Mouse (Mus musculus): Measurements from ENCODE around the gene Fmn2.
A peak's percentile ranks its signal among the peaks of the same experiment; 100 is the strongest.

Gene Fmn2

DNA sequence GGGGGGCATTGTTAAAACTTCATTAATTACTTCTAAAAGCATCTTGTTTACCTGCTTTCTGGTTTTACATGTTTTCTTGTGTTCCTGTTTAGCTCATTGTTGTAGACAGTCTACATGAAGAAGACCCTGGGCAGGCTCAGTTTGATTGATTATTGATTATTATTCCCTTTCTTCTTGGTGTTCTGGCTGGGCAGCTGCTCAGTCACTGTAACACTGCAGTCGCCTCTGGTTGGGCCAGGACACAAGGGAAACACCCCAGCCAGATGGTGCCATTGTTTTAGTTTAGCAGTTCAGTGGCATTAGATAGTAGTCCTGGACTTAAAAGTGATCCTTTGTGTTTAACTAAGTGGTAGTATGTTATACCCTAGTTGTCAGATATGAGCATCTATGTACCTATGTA is 167.5 kb downstream of the Fmn2 start:
- no peak for DNase-seq

DNA sequence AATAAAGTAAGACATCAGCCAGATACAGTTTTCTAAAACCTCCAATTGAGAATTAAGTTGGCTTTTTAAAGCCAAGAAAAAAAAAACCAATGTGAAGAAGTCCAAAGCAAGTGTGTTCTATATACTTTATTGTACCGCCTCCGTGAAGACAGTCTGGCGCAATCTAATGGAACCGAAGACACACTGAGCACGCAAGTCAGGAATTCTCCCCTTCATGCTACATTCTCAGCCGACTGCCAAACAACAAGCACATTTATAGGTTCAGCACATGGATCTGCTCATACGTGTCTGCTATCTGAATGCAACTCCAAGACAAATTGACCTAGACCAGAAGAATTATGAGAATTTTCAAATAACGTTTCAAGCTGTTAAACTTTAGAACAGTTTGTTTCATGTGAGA is 169.2 kb downstream of the Fmn2 start:
- DNase-seq: no peak

DNA sequence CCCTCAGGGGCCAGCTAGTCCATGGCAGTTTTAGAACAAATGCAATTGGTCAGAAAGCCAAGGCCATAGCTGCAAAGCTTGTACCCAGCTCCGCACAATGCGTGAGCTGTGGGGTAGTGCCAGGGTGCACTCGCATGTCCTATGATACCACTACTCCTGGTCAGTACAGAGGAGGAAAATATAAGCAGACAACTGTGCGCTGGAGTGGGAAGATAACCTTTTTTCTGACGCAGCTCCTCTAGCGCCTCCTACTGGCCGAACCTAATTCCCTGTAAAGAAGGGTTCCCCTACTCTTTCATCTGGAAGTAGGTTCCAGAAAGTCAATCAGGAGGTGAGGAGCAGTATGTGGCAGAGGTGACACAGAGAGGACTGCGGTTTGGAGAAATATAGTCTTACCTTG is 173.0 kb downstream of the Fmn2 start:
- no peak for DNase-seq

DNA sequence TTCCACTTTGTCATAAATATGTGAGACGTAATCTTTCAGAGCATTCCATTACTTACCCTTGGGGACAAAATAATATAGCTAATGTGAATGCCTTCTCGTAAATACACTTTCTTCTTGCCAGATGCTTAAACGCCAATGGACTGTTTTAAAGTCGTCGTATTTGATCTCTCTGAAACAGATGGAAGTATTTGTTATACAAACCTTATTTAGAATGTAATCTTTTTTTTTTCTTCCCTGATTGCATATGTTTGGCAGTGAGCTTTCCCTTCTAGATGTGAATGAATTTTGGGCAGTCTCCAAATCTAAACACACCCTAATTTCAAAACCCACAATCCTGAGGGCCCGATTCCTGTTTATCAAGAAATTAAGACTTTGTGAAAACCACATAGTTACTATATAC is 173.7 kb downstream of the Fmn2 start:
- DNase-seq: no peak

DNA sequence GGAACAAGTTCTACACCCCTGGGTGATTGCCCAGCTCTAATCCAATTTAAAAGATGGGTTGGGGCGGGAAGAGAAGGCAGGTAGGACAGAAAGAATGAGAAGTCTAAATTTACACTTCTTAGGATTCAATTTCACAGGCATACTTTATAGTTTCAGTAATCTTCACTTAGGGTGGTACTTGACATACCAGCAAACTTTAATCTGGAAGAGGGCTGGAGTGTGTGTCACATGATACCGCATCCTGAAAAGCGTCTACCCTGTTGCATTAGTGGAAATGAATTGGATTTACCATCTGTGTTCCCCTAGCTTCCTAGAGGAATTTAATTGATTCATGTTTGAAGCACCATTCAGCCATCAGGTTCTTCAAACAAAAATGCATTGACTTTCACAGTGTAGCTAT is 174.6 kb downstream of the Fmn2 start:
- DNase-seq: no peak

DNA sequence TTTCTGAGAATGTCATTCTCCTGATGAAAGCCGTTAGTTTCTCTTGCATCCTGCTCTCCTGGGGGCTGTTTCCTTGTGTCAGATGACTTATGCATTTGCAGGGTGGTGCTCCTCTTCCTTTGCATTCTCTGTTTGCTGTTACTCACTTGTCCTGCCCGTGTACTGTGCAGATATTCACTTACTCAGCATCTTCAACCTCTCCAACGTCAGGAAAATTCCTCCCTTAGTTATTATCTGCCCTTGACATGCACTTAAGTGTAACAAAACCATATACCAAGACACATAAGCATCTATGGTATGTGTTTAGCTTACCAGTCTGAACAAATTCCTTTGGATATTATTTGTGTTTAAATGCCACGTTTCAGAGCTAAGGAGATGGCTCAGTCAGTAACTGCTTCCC is 175.6 kb downstream of the Fmn2 start:
- no peak for DNase-seq

DNA sequence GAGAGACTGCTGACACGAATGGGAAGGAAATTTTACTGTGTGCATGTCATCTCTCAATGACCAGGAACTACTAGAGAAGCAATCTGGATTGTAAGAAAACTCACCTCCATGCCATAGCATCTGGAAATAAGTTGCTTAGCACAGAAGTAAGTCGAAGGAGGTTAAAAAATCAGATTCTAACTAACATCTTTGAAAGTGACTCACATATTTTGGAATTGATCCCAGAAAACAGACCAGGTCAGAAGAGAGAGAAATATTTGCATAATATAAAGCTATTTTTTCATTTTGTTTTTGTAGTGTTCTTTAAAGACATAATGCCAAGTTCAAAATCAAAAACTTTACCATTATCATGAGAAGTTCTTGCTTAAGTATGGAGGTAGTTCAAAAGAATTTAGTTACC is 187.7 kb downstream of the Fmn2 start:
- no peak for DNase-seq

DNA sequence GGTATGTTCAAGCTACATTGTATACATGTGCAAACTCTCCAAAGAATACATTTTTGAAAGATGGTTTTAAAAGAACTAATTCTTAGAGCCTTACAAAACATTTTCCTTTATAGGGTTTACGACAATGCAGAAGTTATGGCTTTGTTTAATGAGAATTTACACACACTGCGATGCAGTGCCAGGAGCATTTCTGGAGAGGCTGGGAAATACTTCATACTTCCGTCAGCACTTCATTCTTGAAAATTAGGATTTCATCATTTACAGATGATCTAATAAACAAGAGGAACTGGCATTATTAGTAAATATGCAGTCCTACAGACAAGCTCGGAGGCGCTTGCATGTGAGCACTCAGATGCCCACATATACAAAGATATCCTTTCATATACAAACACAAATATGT is 199.2 kb downstream of the Fmn2 start:
- no peak for DNase-seq

DNA sequence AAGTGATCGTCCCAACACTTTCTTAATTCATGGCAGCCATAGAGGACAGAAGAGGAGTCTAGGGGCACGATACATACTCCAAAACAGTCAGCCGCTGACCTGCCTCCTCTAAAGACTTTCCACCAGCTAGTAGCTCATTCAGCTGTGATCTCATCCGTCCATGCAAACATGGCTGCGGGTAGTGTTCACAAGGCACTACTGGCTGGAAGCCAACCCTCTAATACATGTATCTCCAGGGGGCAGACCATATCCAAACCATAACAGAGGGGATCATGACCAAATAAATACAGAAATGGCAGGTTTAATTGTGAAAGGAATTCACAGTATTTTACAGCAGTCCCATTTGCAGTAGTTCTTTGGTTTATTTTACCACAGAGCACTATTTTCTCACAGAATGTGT is 200.2 kb downstream of the Fmn2 start:
- no peak for DNase-seq

DNA sequence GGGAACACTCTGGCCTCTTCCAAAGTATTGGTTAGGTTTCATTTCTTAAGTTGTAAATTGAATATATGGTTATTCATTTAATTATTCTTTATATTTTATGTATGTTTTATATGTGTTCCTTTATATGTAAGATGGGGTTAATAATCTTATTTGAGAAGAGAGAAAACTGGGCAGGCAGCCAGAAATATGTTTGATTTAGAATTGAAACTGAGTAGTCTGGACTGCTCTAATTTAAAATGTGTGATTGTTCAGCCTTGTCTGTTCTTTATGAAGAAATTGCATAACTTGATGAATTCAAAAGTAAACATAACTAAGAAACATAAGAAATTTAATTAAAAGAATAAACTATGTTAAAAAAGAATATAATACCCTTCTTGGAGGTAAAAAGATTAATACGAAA is 202.3 kb downstream of the Fmn2 start:
- no peak for DNase-seq

DNA sequence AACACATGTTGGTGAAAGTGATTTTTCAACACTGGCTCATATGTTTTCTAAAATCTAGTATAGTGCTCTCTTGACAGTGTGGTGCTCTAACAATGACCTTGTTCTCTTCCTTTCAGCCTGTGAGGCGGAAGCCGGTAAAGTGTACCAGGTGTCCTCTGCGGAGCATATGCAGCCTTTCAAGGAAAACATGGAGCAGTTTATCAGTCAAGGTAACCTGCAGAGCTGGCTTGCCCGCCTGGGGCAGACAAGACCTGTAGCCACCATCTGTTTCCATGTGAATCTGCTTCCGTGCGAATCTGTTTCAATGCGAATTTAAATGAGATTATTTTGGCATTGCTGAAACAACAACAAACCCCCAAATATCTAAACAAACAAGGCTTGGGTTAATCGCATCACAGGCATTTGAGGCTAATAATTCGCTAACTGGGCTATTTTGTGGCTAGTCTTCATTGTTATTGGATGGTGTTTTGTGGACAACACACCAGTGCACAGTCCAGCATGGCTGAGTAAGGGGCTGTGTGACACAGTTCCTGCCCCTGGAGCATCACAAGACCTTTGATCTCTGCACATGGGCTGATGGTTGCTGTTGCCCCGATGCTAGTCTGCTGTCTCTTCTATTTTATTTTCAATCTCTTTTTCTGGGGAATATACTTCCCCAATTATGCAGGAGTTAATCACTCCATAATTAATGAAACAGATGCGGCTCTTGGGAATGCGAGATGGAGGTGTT is 218.3 kb downstream of the Fmn2 start:
- peak; percentile 82 for DNase-seq

DNA sequence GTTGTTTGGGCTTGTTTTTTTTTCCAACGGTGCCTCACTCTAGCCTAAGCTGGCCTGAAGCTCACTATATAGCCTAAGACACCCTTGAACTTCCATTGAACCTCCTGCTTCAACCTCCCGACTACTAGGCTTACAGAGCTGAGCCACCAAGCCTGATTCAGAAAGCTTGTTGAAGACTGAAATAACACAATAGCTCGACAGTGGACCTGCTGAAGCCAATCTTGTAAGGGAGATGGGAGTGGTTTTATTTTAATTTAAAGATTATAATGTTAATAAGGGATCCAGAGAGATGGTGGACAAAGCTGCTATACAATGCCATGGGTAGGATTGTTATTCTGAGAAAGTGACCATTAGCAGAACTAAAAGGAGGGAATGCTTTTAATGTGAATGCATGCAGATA is 227.1 kb downstream of the Fmn2 start:
- no peak for DNase-seq

DNA sequence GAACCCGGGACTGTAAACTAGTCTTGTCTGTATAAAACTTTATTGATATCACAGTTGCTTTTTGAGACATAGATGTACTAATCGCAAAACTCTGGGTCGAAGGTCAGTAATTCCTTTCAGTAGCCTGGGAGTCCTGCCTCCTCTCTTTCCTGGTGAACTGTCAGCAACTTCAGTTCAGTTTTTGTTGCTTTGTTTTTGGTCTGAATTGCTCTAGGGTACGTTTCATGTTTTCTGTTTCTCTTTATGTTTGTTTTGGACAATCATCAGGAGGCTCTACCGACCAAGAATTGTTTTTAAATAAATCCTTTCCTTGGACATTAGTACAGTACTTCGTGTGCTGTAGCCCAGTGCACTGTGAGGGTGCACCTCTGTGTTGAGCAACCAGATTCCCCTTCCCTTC is 231.1 kb downstream of the Fmn2 start:
- DNase-seq: no peak

DNA sequence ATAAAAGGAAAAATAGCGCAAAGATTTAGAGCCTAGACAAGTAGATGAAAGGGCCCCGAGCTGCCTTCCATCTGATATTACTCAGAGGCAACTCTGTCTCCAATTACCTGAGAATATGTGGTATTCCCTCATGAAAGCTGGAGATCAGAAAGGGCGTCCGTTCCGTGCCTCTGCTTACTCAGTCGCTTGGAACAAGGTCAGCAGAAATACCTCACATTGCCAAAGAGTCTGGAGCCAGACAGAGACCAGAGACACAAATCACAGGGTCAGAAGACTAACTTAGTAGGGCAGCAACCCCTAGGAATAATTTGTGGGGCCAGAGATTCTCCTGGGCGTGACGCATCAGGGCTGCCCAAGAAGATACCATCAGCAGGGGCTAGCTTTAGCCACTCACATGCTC is 237.3 kb downstream of the Fmn2 start:
- DNase-seq: no peak

DNA sequence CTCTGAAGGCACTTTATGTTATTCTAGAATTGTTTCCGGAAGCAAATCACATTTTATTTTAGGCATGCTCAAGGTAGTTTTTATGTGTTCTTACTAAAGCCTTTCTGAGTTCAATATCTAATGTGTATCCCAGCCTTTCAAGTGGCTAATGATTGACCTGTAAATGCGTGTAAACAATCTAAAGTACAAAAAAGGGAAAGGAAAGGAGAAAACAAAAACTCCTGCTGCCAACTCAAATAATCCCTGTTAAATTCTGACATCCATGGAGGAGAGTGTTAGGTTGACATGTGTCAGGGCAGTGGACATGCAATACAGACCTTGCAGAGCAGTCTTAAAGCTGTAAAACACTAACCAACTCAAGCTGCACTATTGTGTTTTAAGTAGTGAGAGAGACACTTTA is 241.0 kb downstream of the Fmn2 start:
- DNase-seq: no peak

DNA sequence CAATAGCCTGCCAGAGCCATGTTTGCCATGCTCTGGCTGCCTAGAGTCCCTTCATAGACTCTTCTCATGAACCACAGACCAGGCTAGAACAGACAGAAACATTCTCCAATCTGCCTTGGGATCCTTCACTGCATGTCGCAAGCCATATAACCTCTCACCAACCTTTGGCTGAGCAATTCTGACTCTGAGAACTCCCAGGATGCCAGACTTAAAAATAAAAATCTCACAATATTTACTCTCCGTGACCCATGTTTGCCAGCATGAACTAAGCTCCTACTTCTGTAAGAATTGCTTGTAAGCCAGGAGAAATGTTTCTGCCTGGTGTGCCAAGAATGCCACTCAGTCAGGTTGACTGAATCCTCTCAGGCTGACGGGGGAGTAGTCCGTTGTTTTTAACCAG is 246.9 kb downstream of the Fmn2 start:
- DNase-seq: no peak

DNA sequence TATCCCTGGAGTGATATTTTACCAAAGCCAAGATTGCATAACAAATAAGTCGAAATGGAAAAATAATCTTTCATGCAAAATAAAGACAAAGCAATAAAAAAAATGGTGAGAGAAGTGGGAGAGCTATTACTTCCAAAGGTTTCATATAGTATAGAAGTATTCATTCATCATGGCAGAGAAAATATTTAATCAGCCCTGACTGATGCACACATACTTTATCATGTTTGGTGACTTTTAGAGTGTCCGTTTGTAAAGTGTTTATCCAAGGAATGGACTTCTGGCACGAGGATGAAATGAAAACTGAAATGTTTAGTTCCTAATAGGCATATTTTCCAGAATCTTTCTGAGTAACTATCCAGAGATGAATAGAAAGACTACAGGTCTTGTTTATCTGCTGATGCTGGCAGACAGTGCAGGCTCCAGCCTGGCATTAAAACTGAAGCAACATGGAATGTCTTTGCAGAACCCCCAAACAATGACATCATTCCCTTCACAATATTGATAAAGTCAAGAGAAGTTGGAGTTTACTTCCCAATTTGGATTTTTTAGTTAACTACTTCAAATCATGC is 249.4 kb downstream of the Fmn2 start:
- DNase-seq: no peak

DNA sequence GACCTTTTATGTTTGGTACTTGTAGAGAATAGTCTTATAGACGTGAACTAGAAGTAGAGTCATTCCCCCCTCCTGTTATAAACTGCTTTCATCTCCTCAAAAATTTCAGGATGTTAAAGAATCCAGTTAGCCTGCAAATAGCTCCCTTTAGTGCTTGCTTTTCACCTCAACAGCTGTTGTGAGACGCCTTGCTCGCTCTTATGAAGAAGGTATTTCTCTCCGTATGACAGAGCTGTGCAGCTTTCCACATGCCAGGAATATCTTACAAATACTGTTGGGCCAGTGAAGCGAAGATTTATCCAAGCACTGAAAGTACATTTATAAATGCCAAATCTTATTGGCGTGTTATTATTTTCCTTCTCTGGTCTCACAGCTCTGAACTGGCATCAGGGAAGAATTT is 257.7 kb downstream of the Fmn2 start:
- DNase-seq: no peak

DNA sequence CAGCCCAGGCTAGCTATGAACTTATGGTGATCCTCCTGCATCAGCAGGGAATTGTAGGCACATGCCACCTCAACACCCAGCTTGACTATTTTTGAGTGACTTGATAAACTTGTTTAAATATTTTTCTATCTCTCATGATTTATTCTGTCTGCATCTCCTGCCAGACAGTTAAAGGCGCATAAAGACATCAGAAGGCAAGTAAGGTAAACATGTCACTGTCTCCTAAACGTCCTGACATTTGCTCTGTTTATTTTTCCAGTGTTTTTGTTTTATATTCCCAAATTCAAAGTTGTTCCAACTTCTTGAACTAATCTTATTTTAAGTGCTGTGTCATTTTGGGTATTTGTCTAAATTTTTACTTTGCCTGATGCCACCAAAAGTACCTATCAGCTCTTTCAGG is 264.1 kb downstream of the Fmn2 start:
- no peak for DNase-seq

DNA sequence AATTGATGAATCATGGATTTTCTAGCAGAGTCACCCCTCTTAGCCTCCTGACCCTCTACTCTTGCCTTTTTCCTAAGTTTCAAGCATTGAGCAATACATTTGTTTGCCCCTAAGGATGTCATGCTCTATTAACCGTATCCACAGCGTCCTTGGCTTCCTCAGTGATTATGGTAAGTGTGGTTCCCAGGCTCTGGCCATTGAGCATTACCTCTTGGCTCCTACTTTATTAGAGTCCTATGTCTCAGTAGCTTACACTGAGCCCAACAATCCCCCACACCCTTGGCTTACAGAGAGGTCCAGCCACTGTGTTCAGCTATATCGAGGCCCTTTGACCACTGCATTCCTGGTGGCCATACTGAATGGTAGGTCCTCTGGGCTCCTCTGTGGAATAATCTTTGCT is 265.2 kb downstream of the Fmn2 start:
- DNase-seq: no peak

DNA sequence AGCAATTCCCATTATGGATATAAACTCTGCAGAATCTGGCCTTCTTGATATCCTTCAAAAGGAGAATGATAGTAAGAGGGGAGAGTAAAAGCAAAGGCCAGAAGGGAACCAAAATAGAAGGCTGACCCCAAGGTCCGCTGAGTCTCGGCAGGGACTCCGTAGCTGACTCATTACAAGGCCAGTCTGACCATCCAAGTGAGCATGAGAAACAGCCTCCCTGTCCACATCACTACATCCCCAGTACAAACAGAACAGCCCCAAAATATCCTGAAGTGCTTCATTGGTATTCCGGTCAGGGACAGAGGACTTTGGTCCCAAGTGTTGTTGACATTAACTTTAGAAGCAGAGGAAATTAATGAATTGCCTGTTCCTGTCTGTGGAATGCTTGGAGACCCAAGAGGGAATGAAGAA is 270.3 kb downstream of the Fmn2 start:
- DNase-seq: no peak

DNA sequence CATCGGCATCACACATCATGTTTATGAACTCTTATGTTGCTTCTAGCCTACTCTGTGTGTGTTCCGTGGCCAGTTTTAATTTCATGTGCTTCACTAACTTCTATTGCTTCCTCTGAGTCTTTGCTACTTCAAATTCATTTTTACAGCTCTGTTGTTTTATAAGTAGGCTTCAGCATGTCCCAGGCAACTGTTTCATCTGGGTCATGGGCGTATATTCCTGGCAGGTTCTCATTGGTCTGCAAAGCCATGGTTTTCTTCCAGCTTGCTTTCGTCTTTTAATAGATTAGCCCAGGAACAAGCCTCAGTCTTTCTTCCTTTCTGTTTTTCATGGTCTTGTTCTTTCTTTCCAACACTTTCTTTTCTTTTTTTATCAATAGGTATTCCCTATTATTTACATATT is 279.4 kb downstream of the Fmn2 start:
- no peak for DNase-seq

DNA sequence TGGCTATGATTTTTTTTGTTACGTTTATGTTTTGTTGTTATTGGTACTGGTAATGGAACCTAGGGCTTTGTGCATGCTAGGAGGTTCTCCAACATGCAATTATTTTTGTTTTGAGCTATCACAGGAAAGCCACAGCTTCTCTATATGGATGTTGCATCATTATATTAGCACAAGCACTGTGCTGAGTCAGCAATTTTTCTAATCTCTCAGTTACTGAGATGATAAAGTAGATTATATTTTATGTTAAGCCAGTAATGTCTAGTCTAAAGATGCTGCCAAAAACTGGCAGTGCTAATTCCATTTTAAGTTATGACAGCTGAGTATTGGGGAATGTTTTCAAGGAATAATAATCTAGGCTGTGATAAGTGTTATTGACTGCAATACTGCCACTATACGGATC is 287.0 kb downstream of the Fmn2 start:
- DNase-seq: no peak

DNA sequence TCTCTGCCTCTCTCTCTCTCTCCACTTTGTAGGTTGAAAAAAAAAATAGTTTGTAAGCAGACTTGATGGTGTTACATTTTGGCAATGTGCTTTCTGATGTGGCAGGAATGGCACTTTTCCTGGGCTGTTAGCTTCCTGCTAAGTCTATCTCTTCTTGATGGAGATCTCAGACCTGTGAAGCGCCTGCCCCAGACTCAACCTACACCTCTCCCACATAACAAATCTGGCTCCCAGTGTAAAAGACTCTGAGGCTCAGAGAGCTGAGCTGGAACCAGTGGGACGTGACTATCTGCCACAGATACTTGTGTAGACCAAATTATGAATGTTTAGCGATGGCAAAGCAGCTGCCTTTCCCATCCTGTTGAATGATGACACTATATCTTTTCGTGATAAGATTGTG is 310.2 kb downstream of the Fmn2 start:
- no peak for DNase-seq

DNA sequence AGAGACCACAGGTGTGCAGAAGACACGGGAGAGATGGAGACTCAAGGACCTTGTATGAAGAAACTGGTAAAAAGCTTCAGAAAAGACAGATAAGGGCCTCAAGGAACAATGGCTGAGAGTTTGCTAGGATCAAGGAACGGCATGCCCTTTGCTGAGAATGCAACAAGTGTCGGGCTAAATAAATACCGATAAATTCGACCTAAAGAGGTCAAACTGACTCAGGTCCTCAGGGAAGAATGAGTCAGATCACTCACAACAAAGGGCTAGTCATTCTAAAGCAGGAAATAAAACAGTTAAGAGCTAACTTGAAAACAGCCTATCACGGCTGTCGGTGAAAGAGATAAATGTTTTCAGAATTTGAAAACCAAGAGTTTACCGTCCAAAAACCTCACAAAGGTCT is 324.9 kb downstream of the Fmn2 start:
- no peak for DNase-seq
